In the genomic region with DNA sequence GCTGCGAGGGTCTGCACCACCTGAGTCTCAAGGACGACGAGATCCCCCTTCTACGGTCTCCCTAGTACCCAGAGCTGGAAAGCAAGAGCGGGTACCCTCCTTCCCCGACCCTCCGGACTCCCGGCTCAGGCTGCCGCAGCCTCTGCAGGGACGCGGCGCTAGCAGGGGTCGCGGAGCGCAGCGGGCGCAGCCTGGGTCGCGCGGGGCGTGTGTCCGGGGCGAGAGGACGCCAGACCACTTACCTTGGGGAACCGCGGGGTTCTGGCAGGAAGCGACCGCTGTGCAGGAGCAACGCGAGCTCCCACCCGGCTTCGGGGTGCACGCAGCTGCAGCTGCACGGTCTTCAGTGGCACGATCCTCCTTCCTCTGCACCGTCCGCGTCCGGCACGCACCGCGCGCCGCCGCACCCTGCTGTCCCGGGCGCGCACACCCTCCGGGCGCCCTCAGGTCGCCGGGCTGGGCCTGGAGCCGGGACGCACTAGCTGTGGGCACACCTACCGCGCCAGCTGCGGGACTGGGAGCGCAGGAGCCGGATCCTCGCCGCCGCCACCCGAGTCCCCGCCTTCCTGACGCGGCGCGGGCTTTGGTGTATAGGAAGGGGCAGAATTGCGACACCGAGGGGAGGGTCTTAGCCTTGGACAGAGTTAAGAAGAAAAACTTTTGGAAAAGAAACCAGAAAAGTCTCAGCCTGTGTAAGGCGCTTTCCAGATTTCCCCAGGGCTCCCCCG, we compare ENCODE assay signal across 9 mouse cellular contexts. TPM values are rescaled to one million over a fixed set of nuclear protein-coding genes. Genes with fewer than 3 reads are reported as not detected.
A peak's percentile ranks its signal among the peaks of the same experiment; 100 is the strongest.
DNase-seq lines count a peak whose midpoint lies in the region; ATAC-seq lines count a peak whose summit lies in the region.
"Had no signal": no experiment of that assay in that cellular context is flagged by ENCODE, and none has a peak within 500 bp of the region (broad histone marks: within the 10 kb centered on the region; RNA-seq: fewer than 3 reads in every experiment).

A gene (minus strand): TSS at position 354 of the 728 bp plus-strand sequence.

- no peak within 1 kb of the TSS for H3K27ac ChIP-seq in hindbrain, embryonic 13.5 days
- H3K27ac ChIP-seq in limb, embryonic 15.5 days: peak within 1 kb of the TSS; percentile 79
- no peak within 1 kb of the TSS for H3K27ac ChIP-seq in midbrain, embryonic 16.5 days (ENCODE audit: low read length)

- H3K4me1 ChIP-seq in hindbrain, embryonic 13.5 days (replicated peaks): peaks cover 18% of the 10 kb centered on the region
- peaks cover 28% of the 10 kb centered on the region for H3K4me1 ChIP-seq in limb, embryonic 15.5 days
- peaks cover 3% of the 10 kb centered on the region for H3K4me1 ChIP-seq in midbrain, embryonic 16.5 days (ENCODE audit: control insufficient read depth, insufficient read depth, low read length)

- H3K27me3 ChIP-seq in hindbrain, embryonic 13.5 days: peaks cover 70% of the 10 kb centered on the region
- H3K27me3 ChIP-seq in limb, embryonic 15.5 days: no peaks in the 10 kb centered on the region
- H3K27me3 ChIP-seq in midbrain, embryonic 16.5 days (ENCODE audit: control insufficient read depth, insufficient read depth, low read depth, low read length): peaks cover 19% of the 10 kb centered on the region

- ATAC-seq in hindbrain, embryonic 13.5 days (ENCODE audit: low FRiP score): peak; percentile 83
- peak; percentile 77; the same call in 1 of the 2 replicates for ATAC-seq in limb, embryonic 15.5 days (ENCODE audit: insufficient number of reproducible peaks, low FRiP score, low TSS enrichment, low read depth)
- ATAC-seq in midbrain, embryonic 16.5 days: peak; percentile 80

- H3K4me2 ChIP-seq in hindbrain, embryonic 13.5 days: peak within 1 kb of the TSS; percentile 99
- peak within 1 kb of the TSS; percentile 91 for H3K4me2 ChIP-seq in limb, embryonic 15.5 days
- peak within 1 kb of the TSS; percentile 99 for H3K4me2 ChIP-seq in midbrain, embryonic 16.5 days (ENCODE audit: low read length)

- H3K4me3 ChIP-seq in hindbrain, embryonic 13.5 days: peak within 1 kb of the TSS; percentile 74
- peak within 1 kb of the TSS; percentile 77 for H3K4me3 ChIP-seq in limb, embryonic 15.5 days
- peak within 1 kb of the TSS; percentile 75 for H3K4me3 ChIP-seq in midbrain, embryonic 16.5 days (ENCODE audit: low read depth, low read length)

- H3K9me3 ChIP-seq in hindbrain, embryonic 13.5 days: no peaks in the 10 kb centered on the region
- no peaks in the 10 kb centered on the region for H3K9me3 ChIP-seq in limb, embryonic 15.5 days
- no peaks in the 10 kb centered on the region for H3K9me3 ChIP-seq in midbrain, embryonic 16.5 days (replicated peaks; ENCODE audit: control insufficient read depth, low read length, poor library complexity, severe bottlenecking)

- under 1% methylated on average over 65 of the region's 72 CpGs for WGBS in hindbrain, embryonic 13.5 days
- 0% methylated on average over 72 of the region's 72 CpGs for WGBS in limb, embryonic 15.5 days
- under 1% methylated on average over 72 of the region's 72 CpGs for WGBS in midbrain, embryonic 16.5 days

- H3K9ac ChIP-seq in hindbrain, embryonic 13.5 days: peak within 1 kb of the TSS; percentile 83
- H3K9ac ChIP-seq in limb, embryonic 15.5 days: peak within 1 kb of the TSS; percentile 58
- H3K9ac ChIP-seq in midbrain, embryonic 16.5 days (ENCODE audit: low read depth, low read length): peak within 1 kb of the TSS; percentile 66

- peak; percentile 63 for DNase-seq in ES-CJ7 (ENCODE audit: low read depth, low spot score)
- peak; percentile 63 for DNase-seq in adrenal gland, postnatal 14 days
- DNase-seq in forelimb bud, embryonic 11.5 days (ENCODE audit: low read depth, low spot score): peak; percentile 64
- DNase-seq in thymus, postnatal 4 days: peak; percentile 47
- DNase-seq in left cerebral cortex, adult 8-10 months (ENCODE audit: low spot score in 2 of 2): no peak

- no peaks in the 10 kb centered on the region for H3K36me3 ChIP-seq in hindbrain, embryonic 13.5 days
- no peaks in the 10 kb centered on the region for H3K36me3 ChIP-seq in limb, embryonic 15.5 days
- no peaks in the 10 kb centered on the region for H3K36me3 ChIP-seq in midbrain, embryonic 16.5 days (ENCODE audit: control insufficient read depth, insufficient read depth, low read length)

RNA-seq across cellular contexts. Expression of the gene that starts here (rescaled TPM):
- total RNA-seq in adrenal gland, postnatal 14 days (2021): 2.3 and 2.4 TPM in 2 replicates
- polyA plus RNA-seq in hindbrain, embryonic 13.5 days (2015; fragmentation: Nextera tagmentation; extraction: Ambion mirVana): 0.32 and 0.52 TPM in 2 replicates
- 1.4 and 1.9 TPM in 2 replicates for polyA plus RNA-seq in limb, embryonic 15.5 days (2015; fragmentation: Nextera tagmentation; extraction: Ambion mirVana)
- polyA plus RNA-seq in midbrain, embryonic 16.5 days (2015; fragmentation: Nextera tagmentation; extraction: Ambion mirVana): 0.20 and 0.26 TPM in 2 replicates
- total RNA-seq in left cerebral cortex, adult 8-10 months (2022): 1 to 10 TPM; 3.9 to 4.4 (median 4.3) TPM
- total RNA-seq: neutrophil, adult 5-6 weeks had no signal

Comparison
In these comparisons a context has a peak if more than half of its experiments do, and no peak if none do; other contexts are left out.
1. Peak in ATAC-seq, H3K4me3 ChIP-seq, H3K9ac ChIP-seq and H3K4me2 ChIP-seq in hindbrain, embryonic 13.5 days; RNA of the gene not detected or under 1 TPM.
2. Peak in ATAC-seq, H3K4me3 ChIP-seq, H3K9ac ChIP-seq and H3K4me2 ChIP-seq in midbrain, embryonic 16.5 days; RNA of the gene not detected or under 1 TPM.
3. DNase-seq: peak in ES-CJ7 (single experiment), adrenal gland, postnatal 14 days (single experiment), forelimb bud, embryonic 11.5 days (single experiment) and thymus, postnatal 4 days (single experiment); none in left cerebral cortex, adult 8-10 months (0 of 2).
4. Peak in every context shown above with its lines, with median percentiles within 50 percentile points of each other: ATAC-seq, H3K4me2 ChIP-seq, H3K4me3 ChIP-seq and H3K9ac ChIP-seq.